Mouse (Mus musculus) intestine, postnatal 0 days (tissue): Measurements from ENCODE around the gene Prx. TPM values are rescaled to one million over a fixed set of nuclear protein-coding genes. Genes with fewer than 3 reads are reported as not detected.
A peak's percentile ranks its signal among the peaks of the same experiment; 100 is the strongest.

Experiments used
- ATAC-seq: fragments of 200-750 bp; cut with Nextera tagmentation; 2 replicates; pipeline ENCODE4 v1.8.0; 2017; ENCODE audit warnings: mild to moderate bottlenecking, moderate TSS enrichment, moderate library complexity
- H3K27ac ChIP-seq: fragments of 300-500 bp; sonication (generic); 2 replicates; pipeline ENCODE4 v1.5.1; 2014; ENCODE audit warnings: mild to moderate bottlenecking, low read depth, low read length, moderate library complexity
- H3K27me3 ChIP-seq: fragments of 300-500 bp; sonication (generic); replicated peaks from 2 replicates; pipeline ENCODE4 v1.6.1; 2014; ENCODE audit warnings: low read length, mixed read lengths; ENCODE audit not compliant: control insufficient read depth, insufficient read depth
- H3K36me3 ChIP-seq: fragments of 300-500 bp; sonication (generic); 2 replicates; pipeline ENCODE4 v1.6.1; 2014; ENCODE audit warnings: mild to moderate bottlenecking, moderate library complexity; ENCODE audit not compliant: control insufficient read depth, insufficient read depth
- H3K4me1 ChIP-seq: fragments of 300-500 bp; sonication (generic); replicated peaks from 2 replicates; pipeline ENCODE4 v1.6.1; 2014; ENCODE audit warnings: antibody characterized with exemption, low read length, mixed read lengths; ENCODE audit not compliant: control insufficient read depth, insufficient read depth
- H3K4me2 ChIP-seq: fragments of 300-500 bp; sonication (generic); replicated peaks from 2 replicates; pipeline ENCODE4 v1.6.1; 2014; ENCODE audit warnings: low read depth, mild to moderate bottlenecking, moderate library complexity
- H3K4me3 ChIP-seq: fragments of 300-500 bp; sonication (generic); 2 replicates; pipeline ENCODE4 v1.5.1; 2014; ENCODE audit warnings: low read depth, low read length
- H3K9ac ChIP-seq: fragments of 300-500 bp; sonication (generic); 2 replicates; pipeline ENCODE4 v1.6.1; 2014; ENCODE audit warnings: mild to moderate bottlenecking, low read depth, low read length
- H3K9me3 ChIP-seq: fragments of 300-500 bp; sonication (generic); 2 replicates; pipeline ENCODE4 v1.6.1; 2016; ENCODE audit warnings: mixed run types; ENCODE audit not compliant: control insufficient read depth
- CTCF ChIP-seq: sonication (generic); IDR thresholded peaks from 2 replicates; pipeline ENCODE4 v1.5.1; 2016; ENCODE audit warnings: low read depth, mild to moderate bottlenecking, control low read depth, antibody characterized with exemption, moderate library complexity
- whole genome bisulfite sequencing: fragments of 180-500 bp; shearing (Covaris S2); extraction: QIAGEN DNeasy Blood & Tissue Kit; methylation state at CpG from one replicate; pipeline ENCODE4 v1.1.7; 2014; 5-methylcytosine and 5-hydroxymethylcytosine counted together
- polyA plus RNA-seq: library from polyadenylated mRNA; unstranded; fragments of >200 nt; fragmentation: Nextera tagmentation; extraction: Ambion mirVana; gene quantifications from 2 replicates; pipeline ENCODE4 v1.2.1, GENCODE M21; 2015

Prx gene
- polyA plus RNA-seq, 1 experiment from 2014 or later = 1.3 TPM

DNA sequence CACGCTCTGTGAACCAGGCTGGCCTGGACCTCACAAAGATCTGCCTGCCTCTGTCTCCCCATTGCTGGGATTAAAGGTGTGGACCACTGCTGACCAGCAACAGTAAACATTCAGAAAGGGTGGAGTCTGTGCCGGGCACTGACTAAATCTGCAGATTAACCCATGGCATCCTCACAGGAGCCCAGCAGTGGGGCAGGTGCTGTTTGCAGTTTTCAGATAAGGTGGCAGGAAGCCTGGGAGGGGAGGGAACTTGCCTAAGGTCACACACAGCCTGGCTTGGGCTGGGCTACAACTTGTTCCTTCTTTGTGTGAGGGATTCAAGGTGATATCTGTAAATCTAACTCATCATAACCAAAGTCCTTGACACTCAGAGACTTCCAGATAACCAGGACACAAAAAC, 41.4 kb downstream of the Prx start:
- H3K4me1 ChIP-seq = no peaks in the 10 kb centered on the region
- no peak overlapping the region for H3K9ac ChIP-seq
- no peak overlapping the region for H3K27ac ChIP-seq
- WGBS = 54% methylated on average over 2 of the region's 2 CpGs
- no peak for TF ChIP-seq CTCF
- no peak overlapping the region for H3K4me3 ChIP-seq
- no peak overlapping the region for H3K4me2 ChIP-seq
- no peak for ATAC-seq
- H3K36me3 ChIP-seq = peaks cover 8% of the 10 kb centered on the region; the same call in 1 of the 2 replicates
- H3K27me3 ChIP-seq = no peaks in the 10 kb centered on the region
- no peaks in the 10 kb centered on the region for H3K9me3 ChIP-seq

DNA sequence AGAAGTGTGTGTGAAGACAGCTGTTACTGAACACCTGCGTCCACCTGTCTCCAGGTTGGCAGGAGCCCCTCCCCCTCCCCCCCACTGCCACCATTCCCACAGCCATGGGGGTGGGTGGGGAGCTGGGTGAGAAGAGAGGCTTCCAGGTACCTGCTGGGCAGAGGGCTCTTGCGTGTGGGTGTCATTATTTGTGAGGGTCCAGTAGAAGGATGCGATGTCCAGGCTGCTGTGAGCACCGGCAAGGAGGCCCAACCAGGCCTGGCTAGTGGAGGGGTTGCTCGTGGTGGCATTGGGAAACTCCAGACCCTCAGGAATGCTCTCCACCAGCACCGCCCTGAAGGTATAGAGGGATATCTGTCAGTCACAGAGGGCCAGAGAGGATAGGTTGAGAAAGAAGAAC, 41.8 kb downstream of the Prx start:
- 81% methylated on average over 6 of the region's 6 CpGs for WGBS
- H3K4me1 ChIP-seq = no peaks in the 10 kb centered on the region
- no peaks in the 10 kb centered on the region for H3K27me3 ChIP-seq
- H3K4me3 ChIP-seq = no peak overlapping the region
- H3K36me3 ChIP-seq = peaks cover 6% of the 10 kb centered on the region; the same call in 1 of the 2 replicates
- no peak for ATAC-seq
- no peak overlapping the region for H3K9ac ChIP-seq
- no peak for TF ChIP-seq CTCF
- H3K27ac ChIP-seq = no peak overlapping the region
- H3K4me2 ChIP-seq = no peak overlapping the region
- H3K9me3 ChIP-seq = no peaks in the 10 kb centered on the region

DNA sequence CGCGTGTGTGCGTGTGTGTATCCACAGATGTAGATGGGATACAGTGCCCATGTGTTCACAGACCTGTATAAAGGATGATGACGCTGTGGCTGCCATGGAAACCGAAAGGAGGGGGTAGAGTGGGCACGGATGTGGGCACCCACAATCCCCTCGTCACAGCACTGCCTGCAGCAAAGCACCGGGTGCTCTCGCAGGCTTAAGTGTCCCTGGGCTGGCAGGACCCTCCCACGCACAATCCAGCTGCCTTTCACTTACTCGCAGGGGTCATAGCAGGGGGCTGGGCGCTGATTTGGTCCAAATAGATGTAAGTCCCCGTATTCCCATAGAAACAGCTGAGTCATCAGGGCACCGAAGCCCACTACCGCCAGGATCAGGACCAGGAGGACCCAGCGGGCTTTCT, 42.3 kb downstream of the Prx start:
- ATAC-seq = no peak
- Histone ChIP-seq H3K9ac (no peak overlapping the region), H3K4me3 (no peak overlapping the region), H3K27me3 (no peaks in the 10 kb centered on the region), H3K9me3 (no peaks in the 10 kb centered on the region), H3K36me3 (peaks cover 6% of the 10 kb centered on the region; the same call in 1 of the 2 replicates), H3K4me2 (no peak overlapping the region), H3K4me1 (no peaks in the 10 kb centered on the region), H3K27ac (no peak overlapping the region)
- TF ChIP-seq CTCF = no peak
- 86% methylated on average over 16 of the region's 16 CpGs for WGBS

DNA sequence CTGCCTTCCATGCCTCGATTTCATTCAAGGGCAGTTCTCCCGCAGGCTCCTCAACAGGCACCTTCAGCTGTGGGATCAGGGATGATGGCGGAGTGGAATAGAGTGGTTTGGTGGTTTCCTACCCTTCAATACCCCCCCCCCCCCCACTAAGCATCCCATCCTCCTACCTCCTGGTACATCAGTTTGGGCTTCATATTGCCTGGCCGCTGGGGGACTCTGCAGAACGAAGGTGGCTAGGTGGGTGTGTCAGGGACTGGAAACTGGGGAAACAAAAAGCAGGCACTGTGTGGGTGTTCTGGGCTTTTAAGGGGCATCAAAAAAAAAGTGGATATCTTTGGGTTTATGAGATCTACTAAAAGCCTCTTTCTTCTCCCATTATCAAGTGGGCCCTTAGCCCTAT, 42.8 kb downstream of the Prx start:
- H3K4me2 ChIP-seq = peak overlapping the region; percentile 97
- no peak overlapping the region for H3K27ac ChIP-seq
- 67% methylated on average over 5 of the region's 5 CpGs for WGBS
- peak overlapping the region; percentile 51 for H3K4me3 ChIP-seq
- TF ChIP-seq CTCF = no peak
- H3K27me3 ChIP-seq = no peaks in the 10 kb centered on the region
- no peaks in the 10 kb centered on the region for H3K4me1 ChIP-seq
- H3K36me3 ChIP-seq = 0 out of 2 replicates have a peak, but pooled peaks cover 6% of the 10 kb centered on the region
- no peaks in the 10 kb centered on the region for H3K9me3 ChIP-seq
- H3K9ac ChIP-seq = no peak overlapping the region
- no peak for ATAC-seq

DNA sequence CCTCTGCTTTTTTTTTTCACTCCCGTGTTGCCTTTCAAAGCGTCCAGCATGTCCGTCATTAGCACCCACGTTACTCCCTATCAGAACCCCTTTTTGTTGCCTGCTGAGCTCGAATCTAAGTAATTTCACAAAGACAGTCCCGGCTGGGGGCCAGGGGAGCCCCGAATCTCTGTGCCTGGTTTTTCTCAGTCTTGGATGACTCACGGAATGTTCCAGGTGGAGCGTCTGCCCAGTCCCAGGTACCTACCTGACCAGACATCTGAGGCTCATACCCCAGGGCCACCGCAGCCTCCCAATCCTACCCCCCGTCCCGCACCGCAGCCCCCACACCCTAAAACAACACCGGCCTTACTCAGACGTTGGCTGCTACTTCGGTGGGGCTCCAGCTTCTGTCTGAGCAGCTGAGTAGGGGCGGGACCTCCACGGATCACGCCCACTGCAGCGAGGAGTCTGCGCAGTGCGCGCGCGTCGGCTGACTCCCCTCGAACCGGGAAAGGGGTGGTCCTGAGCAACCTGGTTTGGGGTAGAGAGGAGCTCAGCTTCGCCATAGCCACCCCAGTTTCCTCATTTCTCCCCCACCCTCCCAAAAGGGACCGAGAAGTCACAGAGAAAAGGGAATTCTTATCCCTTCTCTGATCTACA, 43.4 kb downstream of the Prx start:
- TF ChIP-seq CTCF = no peak
- peak; percentile 75 for ATAC-seq
- H3K36me3 ChIP-seq = 0 out of 2 replicates have a peak, but pooled peaks cover 3% of the 10 kb centered on the region
- WGBS = under 1% methylated on average over 30 of the region's 30 CpGs
- H3K4me2 ChIP-seq = peak overlapping the region; percentile 97
- peak overlapping the region; percentile 51 for H3K4me3 ChIP-seq
- H3K27ac ChIP-seq = no peak overlapping the region
- no peaks in the 10 kb centered on the region for H3K9me3 ChIP-seq
- H3K9ac ChIP-seq = peak overlapping the region; percentile 58
- no peaks in the 10 kb centered on the region for H3K27me3 ChIP-seq
- H3K4me1 ChIP-seq = no peaks in the 10 kb centered on the region

DNA sequence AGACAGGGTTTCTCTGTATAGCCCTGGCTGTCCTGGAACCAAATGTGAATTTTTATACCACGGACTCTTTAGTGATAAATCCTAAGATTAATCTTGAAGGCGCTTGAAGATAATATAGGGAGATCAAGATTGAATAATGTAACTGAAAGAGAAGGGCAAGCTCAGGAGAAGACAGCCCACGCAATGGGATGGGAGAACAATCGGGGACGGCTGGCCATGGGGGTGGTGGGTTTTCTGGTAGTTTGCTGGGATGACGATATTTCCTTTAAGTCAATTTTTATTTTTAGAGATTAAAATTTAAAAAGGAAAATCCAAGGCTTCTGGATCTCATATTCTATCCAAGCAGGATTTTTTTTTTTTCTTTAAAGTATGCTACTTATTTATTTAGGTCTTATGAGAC, 43.9 kb downstream of the Prx start:
- Histone ChIP-seq H3K27ac (no peak overlapping the region), H3K9ac (peak overlapping the region; percentile 58)
- WGBS = 37% methylated on average over 6 of the region's 6 CpGs

More for the DNA sequence above, 43.9 kb downstream of the Prx start:
- Histone ChIP-seq H3K4me3 (peak overlapping the region; percentile 51), H3K36me3 (no peaks in the 10 kb centered on the region), H3K9me3 (no peaks in the 10 kb centered on the region), H3K27me3 (no peaks in the 10 kb centered on the region), H3K4me1 (no peaks in the 10 kb centered on the region), H3K4me2 (peak overlapping the region; percentile 97)
- ATAC-seq = no peak
- TF ChIP-seq CTCF = no peak
